Mouse (Mus musculus): ENCODE data around the gene Rffl. TPM values are rescaled to one million over a fixed set of nuclear protein-coding genes. Genes with fewer than 3 reads are reported as not detected.

Gene Rffl
- polyA plus RNA-seq, 1 experiment = 2.8 TPM

DNA sequence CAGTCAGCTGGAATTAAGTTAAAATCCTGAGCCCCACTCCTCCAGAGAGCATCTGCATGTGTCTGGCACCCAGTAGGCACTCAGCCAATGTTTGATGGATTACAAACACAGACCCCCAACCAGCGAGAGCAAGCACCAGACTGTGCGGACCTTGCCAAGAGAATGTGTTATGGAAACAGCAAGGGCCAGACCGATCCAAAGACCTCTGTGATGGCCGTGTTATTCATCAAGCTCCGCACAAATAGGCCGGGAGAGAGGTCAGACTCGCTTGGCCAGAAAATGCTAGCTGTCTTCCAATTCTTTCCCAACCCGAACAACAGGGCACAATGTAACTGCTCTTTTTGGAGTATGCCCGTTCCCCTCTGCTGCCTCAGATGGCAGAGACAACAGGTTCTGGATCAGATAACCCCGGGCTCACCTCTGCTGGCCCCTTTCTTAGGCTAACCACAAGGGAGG is 17.5 kb upstream of the Rffl start:
- H3K36me3 ChIP-seq (ENCODE audit: control insufficient read depth, insufficient read depth) = no peaks in the 10 kb centered on the region
- H3K79me2 ChIP-seq (ENCODE audit: control insufficient read depth, insufficient read depth) = no peaks in the 10 kb centered on the region
- TF ChIP-seq CTCF (IDR thresholded peaks at IDR 0.05; ENCODE audit: control insufficient read depth, insufficient read depth, insufficient read length) (no peak), CEBPB (IDR thresholded peaks at IDR 0.05; ENCODE audit: low read depth) (no peak), MYOD1 (IDR thresholded peaks at IDR 0.05; ENCODE audit: control insufficient read depth, insufficient read length, low read depth) (no peak), USF1 (IDR thresholded peaks at IDR 0.05; ENCODE audit: low read depth) (no peak), FOSL1 (IDR thresholded peaks at IDR 0.05; ENCODE audit: insufficient read depth, low read length, poor library complexity, severe bottlenecking) (no peak)
- H3K4me3 ChIP-seq (ENCODE audit: insufficient read depth, poor library complexity, severe bottlenecking) = no peak overlapping the region
- no peaks in the 10 kb centered on the region for H3K27me3 ChIP-seq (ENCODE audit: control insufficient read depth, insufficient read depth, insufficient read length)
- H3ac ChIP-seq (ENCODE audit: control insufficient read depth, insufficient read length, low read depth) = no peak overlapping the region
- H3K79me3 ChIP-seq (ENCODE audit: low read depth) = no peaks in the 10 kb centered on the region

DNA sequence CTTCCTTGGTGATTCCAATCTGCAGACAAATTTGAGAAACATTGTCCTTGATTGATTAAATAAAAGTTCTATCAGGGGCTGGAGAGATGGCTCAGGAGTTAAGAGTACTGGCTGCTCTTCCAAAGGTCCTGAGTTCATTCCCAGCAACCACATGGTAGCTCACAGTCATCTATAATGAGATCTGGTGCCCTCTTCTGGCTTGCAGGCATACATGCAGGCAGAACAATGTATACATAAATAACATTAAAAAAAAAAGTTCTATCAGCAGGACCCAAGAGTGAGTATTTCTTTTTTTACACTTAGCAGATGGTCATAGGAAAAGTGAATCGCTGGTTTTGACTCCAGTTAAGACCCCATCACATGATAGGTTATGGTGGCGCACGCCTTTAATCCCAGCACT is 15.5 kb upstream of the Rffl start:
- H3K79me2 ChIP-seq (ENCODE audit: control insufficient read depth, insufficient read depth) = no peaks in the 10 kb centered on the region
- H3K4me3 ChIP-seq (ENCODE audit: insufficient read depth, poor library complexity, severe bottlenecking) = no peak overlapping the region
- no peak overlapping the region for H3ac ChIP-seq (ENCODE audit: control insufficient read depth, insufficient read length, low read depth)
- H3K36me3 ChIP-seq (ENCODE audit: control insufficient read depth, insufficient read depth) = peaks cover 2% of the 10 kb centered on the region
- H3K79me3 ChIP-seq (ENCODE audit: low read depth) = no peaks in the 10 kb centered on the region
- no peaks in the 10 kb centered on the region for H3K27me3 ChIP-seq (ENCODE audit: control insufficient read depth, insufficient read depth, insufficient read length)
- TF ChIP-seq CEBPB (IDR thresholded peaks at IDR 0.05; ENCODE audit: low read depth) = no peak
- no peak for TF ChIP-seq FOSL1 (IDR thresholded peaks at IDR 0.05; ENCODE audit: insufficient read depth, low read length, poor library complexity, severe bottlenecking)
- no peak for TF ChIP-seq MYOD1 (IDR thresholded peaks at IDR 0.05; ENCODE audit: control insufficient read depth, insufficient read length, low read depth)
- no peak for TF ChIP-seq MAX (IDR thresholded peaks at IDR 0.05)
- no peak for TF ChIP-seq USF1 (IDR thresholded peaks at IDR 0.05; ENCODE audit: low read depth)
- no peak for TF ChIP-seq MYOG (IDR thresholded peaks at IDR 0.05; ENCODE audit: control insufficient read depth, extremely low read depth, insufficient read length)
- TF ChIP-seq CTCF (IDR thresholded peaks at IDR 0.05; ENCODE audit: control insufficient read depth, insufficient read depth, insufficient read length) = no peak

DNA sequence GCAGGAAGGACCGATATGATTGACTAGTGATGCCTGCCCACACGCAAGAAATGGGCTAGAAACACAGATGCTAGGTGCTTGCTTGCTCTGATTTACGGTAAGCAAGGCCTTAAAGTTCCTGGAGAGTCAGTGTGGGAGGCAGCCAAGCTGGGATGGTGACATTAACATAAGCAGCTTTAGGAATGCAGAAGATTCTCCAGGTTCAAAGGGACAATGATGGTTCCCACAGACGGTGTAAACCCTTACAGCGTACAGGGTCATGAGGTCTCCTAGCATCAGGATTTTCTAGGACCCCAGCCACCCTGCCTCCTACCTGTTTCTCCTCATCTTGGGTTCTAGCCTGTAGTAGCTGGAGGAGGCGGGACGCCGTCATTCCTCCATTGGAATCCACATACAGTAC is 12.2 kb upstream of the Rffl start:
- no peaks in the 10 kb centered on the region for H3K79me3 ChIP-seq (ENCODE audit: low read depth)
- no peaks in the 10 kb centered on the region for H3K27me3 ChIP-seq (ENCODE audit: control insufficient read depth, insufficient read depth, insufficient read length)
- no peaks in the 10 kb centered on the region for H3K79me2 ChIP-seq (ENCODE audit: control insufficient read depth, insufficient read depth)
- H3ac ChIP-seq (ENCODE audit: control insufficient read depth, insufficient read length, low read depth) = no peak overlapping the region
- TF ChIP-seq MAX (IDR thresholded peaks at IDR 0.05) (no peak), CTCF (IDR thresholded peaks at IDR 0.05; ENCODE audit: control insufficient read depth, insufficient read depth, insufficient read length) (no peak), FOSL1 (IDR thresholded peaks at IDR 0.05; ENCODE audit: insufficient read depth, low read length, poor library complexity, severe bottlenecking) (no peak), USF1 (IDR thresholded peaks at IDR 0.05; ENCODE audit: low read depth) (no peak), MYOG (IDR thresholded peaks at IDR 0.05; ENCODE audit: control insufficient read depth, extremely low read depth, insufficient read length) (no peak), MYOD1 (IDR thresholded peaks at IDR 0.05; ENCODE audit: control insufficient read depth, insufficient read length, low read depth) (no peak), CEBPB (IDR thresholded peaks at IDR 0.05; ENCODE audit: low read depth) (no peak)
- no peak overlapping the region for H3K4me3 ChIP-seq (ENCODE audit: insufficient read depth, poor library complexity, severe bottlenecking)
- H3K36me3 ChIP-seq (ENCODE audit: control insufficient read depth, insufficient read depth) = peaks cover 5% of the 10 kb centered on the region

DNA sequence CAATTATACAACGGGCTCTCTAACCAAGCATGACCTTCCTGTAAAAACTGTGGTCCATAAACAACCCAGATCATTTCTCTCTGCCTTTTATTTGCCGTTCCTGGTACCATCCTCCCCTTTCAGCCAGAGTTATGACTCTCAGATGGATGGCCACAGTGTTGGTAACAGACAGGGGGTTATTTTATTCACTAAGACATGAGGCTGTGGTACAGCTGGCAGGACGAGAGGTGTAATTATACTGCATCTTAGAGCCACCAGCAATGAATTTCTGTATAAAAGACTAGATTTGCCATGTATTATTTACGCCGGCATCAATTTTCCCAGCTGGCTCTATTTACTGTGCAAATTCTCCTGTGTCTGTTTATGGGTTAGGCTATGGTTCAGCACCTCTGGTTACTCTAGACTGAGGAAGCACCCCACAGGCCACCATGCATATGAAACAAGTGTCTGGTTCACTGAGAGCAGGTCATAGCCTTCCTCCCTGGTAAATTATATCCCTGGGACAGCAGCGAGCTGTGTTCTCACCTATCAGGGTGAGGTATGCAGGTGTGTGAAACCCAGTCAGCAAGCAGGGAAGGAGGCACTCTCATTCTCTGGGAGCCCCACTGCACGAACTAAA is 6.8 kb upstream of the Rffl start:
- TF ChIP-seq MAX (IDR thresholded peaks at IDR 0.05) = no peak
- H3K4me3 ChIP-seq (ENCODE audit: insufficient read depth, poor library complexity, severe bottlenecking) = no peak overlapping the region
- H3ac ChIP-seq (ENCODE audit: control insufficient read depth, insufficient read length, low read depth) = no peak overlapping the region
- H3K36me3 ChIP-seq (ENCODE audit: control insufficient read depth, insufficient read depth) = peaks cover 5% of the 10 kb centered on the region
- H3K27me3 ChIP-seq (ENCODE audit: control insufficient read depth, insufficient read depth, insufficient read length) = no peaks in the 10 kb centered on the region
- no peaks in the 10 kb centered on the region for H3K79me3 ChIP-seq (ENCODE audit: low read depth)
- H3K79me2 ChIP-seq (ENCODE audit: control insufficient read depth, insufficient read depth) = no peaks in the 10 kb centered on the region

DNA sequence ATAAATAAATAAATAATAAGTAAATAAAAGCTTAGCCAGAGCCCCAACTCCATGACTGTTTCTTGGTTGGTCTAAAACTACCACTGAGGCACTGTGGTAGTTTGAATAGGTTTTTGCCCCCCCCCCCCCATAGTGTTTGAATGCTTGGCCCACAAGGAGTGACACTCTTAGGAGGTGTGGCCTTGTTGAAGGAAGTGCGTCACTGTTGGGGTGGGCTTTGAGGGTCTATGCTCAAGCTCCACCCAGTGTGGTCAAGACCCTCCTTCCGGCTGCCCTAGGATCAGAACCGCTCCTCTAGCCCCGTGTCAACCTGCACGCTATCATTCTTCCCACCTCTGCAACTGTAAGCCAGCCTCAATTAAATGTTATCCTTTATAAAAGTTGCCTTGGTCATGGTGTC is 4.6 kb upstream of the Rffl start:
- Histone ChIP-seq H3K79me2 (ENCODE audit: control insufficient read depth, insufficient read depth) (no peaks in the 10 kb centered on the region), H3ac (ENCODE audit: control insufficient read depth, insufficient read length, low read depth) (no peak overlapping the region), H3K4me3 (ENCODE audit: insufficient read depth, poor library complexity, severe bottlenecking) (no peak overlapping the region), H3K27me3 (ENCODE audit: control insufficient read depth, insufficient read depth, insufficient read length) (no peaks in the 10 kb centered on the region), H3K79me3 (ENCODE audit: low read depth) (no peaks in the 10 kb centered on the region), H3K36me3 (ENCODE audit: control insufficient read depth, insufficient read depth) (no peaks in the 10 kb centered on the region)
- no peak for TF ChIP-seq FOSL1 (IDR thresholded peaks at IDR 0.05; ENCODE audit: insufficient read depth, low read length, poor library complexity, severe bottlenecking)
- TF ChIP-seq MYOD1 (IDR thresholded peaks at IDR 0.05; ENCODE audit: control insufficient read depth, insufficient read length, low read depth) = no peak
- no peak for TF ChIP-seq CTCF (IDR thresholded peaks at IDR 0.05; ENCODE audit: control insufficient read depth, insufficient read depth, insufficient read length)
- no peak for TF ChIP-seq MYOG (IDR thresholded peaks at IDR 0.05; ENCODE audit: control insufficient read depth, extremely low read depth, insufficient read length)
- no peak for TF ChIP-seq CEBPB (IDR thresholded peaks at IDR 0.05; ENCODE audit: low read depth)
- TF ChIP-seq USF1 (IDR thresholded peaks at IDR 0.05; ENCODE audit: low read depth) = no peak
- TF ChIP-seq MAX (IDR thresholded peaks at IDR 0.05) = no peak

DNA sequence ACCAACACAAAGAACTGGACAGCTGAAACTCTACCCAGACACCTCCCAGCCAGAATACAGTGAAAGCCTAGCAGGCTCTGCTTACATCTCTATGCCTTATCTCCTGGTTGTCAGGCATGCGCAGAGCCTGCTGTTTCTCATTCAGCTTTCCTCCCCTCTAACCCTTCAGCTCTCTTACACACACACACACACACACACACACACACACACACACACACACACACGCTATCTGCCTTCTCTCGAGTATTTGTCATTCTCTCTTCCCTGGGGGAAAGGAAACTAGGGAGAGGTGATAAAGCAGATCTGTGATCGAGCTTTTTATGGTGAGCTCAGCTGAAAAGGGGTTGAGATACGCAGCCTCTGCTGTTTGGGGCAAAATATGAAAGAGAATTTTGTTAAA is 3.9 kb upstream of the Rffl start:
- H3K79me2 ChIP-seq (ENCODE audit: control insufficient read depth, insufficient read depth) = no peaks in the 10 kb centered on the region
- H3K79me3 ChIP-seq (ENCODE audit: low read depth) = no peaks in the 10 kb centered on the region
- no peak overlapping the region for H3K4me3 ChIP-seq (ENCODE audit: insufficient read depth, poor library complexity, severe bottlenecking)
- TF ChIP-seq MYOG (IDR thresholded peaks at IDR 0.05; ENCODE audit: control insufficient read depth, extremely low read depth, insufficient read length) = no peak
- TF ChIP-seq FOSL1 (IDR thresholded peaks at IDR 0.05; ENCODE audit: insufficient read depth, low read length, poor library complexity, severe bottlenecking) = no peak
- no peak for TF ChIP-seq CEBPB (IDR thresholded peaks at IDR 0.05; ENCODE audit: low read depth)
- no peak for TF ChIP-seq MAX (IDR thresholded peaks at IDR 0.05)
- no peak for TF ChIP-seq MYOD1 (IDR thresholded peaks at IDR 0.05; ENCODE audit: control insufficient read depth, insufficient read length, low read depth)
- no peak for TF ChIP-seq USF1 (IDR thresholded peaks at IDR 0.05; ENCODE audit: low read depth)
- TF ChIP-seq CTCF (IDR thresholded peaks at IDR 0.05; ENCODE audit: control insufficient read depth, insufficient read depth, insufficient read length) = no peak
- H3K36me3 ChIP-seq (ENCODE audit: control insufficient read depth, insufficient read depth) = no peaks in the 10 kb centered on the region
- H3ac ChIP-seq (ENCODE audit: control insufficient read depth, insufficient read length, low read depth) = no peak overlapping the region
- H3K27me3 ChIP-seq (ENCODE audit: control insufficient read depth, insufficient read depth, insufficient read length) = no peaks in the 10 kb centered on the region

Measured in C2C12 (cell line).